Mouse (Mus musculus) cerebral cortex, adult 2 months (tissue): Measurements from ENCODE around the gene 4833420G17Rik.

Source experiments
- WGBS: fragments of 180-500 bp; shearing (Covaris S2); methylation state at CpG from one replicate; pipeline ENCODE4 v1.1.7; 2018; 5-methylcytosine and 5-hydroxymethylcytosine counted together

Gene 4833420G17Rik

DNA sequence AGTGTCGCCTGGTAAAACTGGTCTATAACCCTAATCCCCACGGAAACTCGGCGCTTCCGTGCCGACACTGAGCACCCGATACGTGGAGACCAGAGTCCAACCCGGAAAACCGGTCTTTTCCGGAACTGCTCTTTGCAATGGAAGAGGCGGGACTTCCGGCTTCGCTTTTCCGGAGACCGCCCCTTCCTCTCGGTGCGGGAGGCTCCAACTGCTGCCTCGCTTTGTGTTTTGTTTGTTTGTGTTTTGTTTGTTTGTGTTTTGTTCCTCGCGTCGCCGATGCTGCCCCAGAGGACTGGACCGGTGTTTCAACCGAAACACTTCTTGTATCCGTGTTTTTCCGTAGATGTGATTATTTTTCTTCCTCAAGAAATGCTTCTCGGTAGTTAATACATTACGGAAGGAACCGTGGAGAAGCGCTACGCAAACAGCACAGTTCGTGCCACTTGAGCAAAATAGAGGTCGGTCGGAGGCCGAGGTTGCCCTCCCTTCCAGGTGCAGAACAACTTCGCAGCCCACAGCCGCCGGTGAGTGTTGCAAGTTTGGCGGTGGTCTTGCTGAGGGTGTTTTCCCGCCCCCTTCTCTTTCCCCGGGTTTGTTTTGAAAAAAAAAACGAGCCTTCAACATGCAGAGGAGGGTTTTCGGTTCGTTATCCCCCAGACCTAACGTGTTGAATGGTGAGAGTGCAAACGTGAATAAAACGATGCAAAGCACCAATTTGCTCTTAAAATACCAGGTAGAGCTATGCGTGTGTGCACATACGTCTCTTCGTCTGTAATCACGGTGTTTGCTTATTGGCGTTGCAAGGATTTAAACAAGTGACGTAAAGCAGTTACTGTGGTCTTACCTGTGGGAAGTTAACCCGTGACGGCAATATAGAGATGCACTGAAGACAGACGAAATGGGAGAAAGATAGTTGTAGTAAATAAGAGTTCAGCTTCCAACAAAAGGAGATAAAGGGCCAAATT is at the start of gene 4833420G17Rik:
Gene 4833420G17Rik, plus strand, starts transcription at position 173 of the 965 bp plus-strand sequence.
- WGBS = 4% methylated on average over 57 of the region's 57 CpGs

DNA sequence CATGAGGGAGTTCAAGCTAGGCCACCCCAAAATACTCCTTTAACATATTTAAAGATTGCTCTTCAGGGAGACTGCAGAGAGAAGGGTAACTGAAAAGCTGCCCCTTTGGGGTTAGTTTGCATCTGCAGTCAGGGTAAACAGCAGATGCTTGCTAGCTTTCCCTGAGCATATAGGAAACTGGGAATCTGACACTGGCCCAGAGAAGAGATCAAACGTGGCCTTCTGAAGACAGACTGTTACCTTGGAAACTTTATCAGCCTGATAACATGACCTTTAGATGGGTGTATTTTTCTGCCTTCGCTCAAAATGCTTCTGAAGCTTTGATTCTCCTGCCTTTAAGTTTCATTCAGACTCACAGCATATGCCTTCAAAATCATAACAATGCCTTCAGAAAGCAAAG is 49.5 kb upstream of the 4833420G17Rik start:
- 54% methylated on average over 2 of the region's 2 CpGs for WGBS

DNA sequence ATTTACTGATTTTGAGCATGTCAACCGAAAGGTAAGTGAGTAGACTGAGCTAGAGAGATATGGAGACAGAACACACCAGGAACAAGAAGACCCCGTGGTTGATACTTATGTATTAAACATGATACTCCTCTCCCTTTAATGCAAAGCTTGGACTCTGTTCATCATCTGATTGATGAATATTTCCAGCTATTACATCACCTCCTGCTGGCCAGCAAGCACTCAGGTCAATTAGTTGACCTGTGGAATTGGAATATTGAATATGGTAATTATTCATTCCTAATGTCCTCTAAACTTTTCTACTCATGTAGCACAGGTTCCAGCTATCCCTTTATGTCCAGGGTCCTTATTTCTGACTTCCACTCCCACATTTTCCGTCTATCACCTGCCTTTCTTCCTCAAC is 44.1 kb upstream of the 4833420G17Rik start:
- WGBS = 93% methylated on average over 3 of the region's 3 CpGs

DNA sequence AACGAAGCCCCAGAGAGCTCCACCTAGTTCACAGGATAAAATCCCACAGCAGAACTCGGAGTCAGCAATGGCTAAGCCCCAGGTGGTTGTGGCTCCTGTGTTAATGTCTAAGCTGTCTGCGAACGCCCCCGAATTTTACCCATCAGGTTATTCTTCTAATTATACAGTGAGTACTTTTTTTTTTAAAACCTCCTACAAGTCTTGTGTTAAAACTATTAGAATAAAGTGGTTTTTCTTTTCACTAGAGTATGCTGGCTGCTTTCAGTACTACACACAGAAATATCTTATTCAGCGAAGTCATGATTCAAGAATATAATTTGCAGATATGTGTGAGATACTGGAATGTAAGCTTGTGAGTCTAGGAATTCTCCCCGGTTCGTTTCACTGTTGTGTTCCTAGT is 32.4 kb upstream of the 4833420G17Rik start:
- WGBS = 14% methylated on average over 8 of the region's 8 CpGs

DNA sequence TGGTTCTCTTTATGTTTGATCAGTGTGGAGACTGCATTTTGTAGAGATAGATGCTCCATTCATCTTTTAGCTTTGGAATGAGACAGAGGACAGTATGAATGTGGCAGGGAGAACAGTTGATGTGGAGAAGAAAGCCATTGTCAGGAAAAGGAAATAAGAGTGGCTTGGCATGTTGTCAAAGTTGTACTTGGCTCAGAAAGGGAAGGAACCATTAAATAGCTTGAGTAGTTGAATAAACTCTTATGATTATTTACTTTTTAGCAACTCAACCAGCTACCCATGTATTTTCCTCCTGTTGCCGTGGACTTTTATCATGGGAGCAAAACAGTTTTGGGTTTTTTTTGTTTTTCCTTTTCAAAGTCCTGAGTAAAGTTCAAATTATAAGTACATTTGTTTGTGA is 30.5 kb upstream of the 4833420G17Rik start:
- WGBS = 48% methylated on average over 1 of the region's 1 CpGs

DNA sequence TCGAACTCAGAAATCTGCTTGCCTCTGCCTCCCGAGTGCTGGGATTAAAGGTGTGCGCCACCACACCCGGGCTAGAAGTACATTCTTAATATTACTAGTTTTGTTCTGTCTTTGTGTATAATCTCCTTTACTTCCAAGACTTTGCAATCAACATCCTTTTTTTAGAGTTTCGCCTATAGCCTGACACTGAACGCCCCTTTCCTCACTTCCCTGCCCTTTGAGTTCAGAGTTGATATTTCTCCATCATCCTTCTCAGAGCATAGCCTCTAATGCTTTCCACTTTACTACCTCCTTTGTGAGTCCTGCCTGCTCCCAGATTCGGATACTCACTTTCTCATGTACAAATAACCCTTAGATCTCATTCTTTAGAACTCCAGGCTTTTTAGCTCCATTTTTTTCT is 28.2 kb upstream of the 4833420G17Rik start:
- WGBS = 87% methylated on average over 7 of the region's 7 CpGs

DNA sequence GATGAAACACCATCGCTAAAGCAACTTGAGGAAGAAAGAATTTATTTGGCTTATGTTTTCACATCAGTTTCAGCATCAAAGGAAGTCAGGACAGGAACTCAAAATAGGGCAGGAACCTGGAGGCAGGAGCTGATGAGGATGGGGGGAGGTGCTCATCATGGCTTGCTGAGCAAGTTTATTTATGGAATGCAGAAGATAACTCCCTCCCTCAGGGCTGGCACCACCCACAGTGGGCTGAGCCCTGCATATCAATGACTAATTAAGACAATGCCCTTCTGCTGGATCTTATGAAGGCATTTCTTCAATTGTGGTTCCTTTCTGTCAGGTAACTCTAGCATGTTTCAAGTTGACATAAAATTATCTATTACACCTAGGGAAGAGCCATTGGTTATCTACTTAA is 20.3 kb upstream of the 4833420G17Rik start:
- WGBS = 63% methylated on average over 1 of the region's 1 CpGs

DNA sequence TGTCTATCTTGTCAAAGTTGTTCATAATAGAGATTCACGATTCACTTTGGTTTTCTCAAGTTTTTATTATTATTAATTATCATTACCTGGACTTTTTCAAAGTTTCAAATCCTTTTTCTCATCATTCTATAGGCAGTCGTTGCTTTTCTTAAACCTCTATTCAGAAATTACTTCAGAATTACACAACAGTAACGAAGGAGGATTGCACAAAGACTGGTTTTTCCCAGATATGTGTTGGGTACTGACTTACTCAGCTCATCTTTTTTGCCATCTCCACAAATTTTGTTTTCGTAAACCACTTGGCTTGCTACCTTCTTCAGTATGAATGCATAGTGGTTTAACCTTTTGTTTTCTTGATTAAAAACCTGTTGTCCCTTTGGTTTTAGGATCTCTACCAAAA is 9.0 kb upstream of the 4833420G17Rik start:
- WGBS = 92% methylated on average over 4 of the region's 4 CpGs

DNA sequence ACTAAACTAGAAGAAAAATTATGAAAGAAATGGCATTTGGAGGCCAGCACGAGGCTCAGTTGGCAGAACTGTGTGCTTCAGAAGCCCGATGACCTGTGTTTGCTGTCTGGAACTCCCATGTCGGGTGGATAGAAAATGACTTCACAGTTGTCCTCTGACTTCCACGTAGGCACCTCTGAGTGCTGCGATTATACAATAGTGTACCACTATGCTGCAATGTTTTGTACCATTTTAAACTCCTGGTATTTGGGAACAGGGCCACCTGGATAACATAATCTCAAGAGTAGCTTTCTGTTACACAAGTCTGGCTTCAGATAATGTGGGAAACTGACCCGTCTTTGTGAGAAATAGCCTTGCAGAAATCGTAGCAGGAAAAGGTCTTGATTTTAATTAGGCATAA is 6.2 kb upstream of the 4833420G17Rik start:
- 90% methylated on average over 7 of the region's 7 CpGs for WGBS

DNA sequence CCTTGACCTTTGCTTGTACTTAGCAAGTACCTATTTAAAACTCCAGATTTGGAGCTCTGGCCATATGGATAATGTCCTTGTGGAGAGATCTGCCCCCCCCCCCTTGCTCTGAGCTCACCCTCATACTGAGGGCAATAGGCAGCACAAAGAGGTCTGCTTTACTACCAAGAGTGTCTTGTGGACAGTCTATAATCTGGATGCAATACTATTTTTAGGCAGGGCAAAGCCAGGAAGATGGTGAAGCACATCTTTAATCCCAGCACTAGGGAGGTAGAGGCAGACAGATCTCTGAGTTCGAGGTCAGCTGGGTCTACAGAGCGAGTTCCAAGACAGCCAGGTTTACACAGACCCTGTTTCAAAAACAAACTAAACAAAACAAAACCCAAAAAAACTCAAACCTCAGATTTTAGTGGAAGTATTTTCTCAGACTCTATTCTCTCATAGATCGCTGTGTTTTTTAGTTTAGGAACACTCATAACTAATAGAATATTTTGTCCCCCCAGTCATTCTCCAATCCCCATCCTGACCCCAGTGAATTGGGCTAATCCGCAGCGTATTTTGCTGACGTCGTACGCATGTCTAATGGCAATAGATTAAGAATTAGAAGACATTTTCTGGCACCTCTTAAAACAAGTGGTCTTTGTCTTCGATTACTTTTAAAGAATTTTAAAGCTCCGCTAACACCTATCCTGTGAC is 520 bp upstream of the 4833420G17Rik start:
- WGBS = 3% methylated on average over 10 of the region's 10 CpGs

DNA sequence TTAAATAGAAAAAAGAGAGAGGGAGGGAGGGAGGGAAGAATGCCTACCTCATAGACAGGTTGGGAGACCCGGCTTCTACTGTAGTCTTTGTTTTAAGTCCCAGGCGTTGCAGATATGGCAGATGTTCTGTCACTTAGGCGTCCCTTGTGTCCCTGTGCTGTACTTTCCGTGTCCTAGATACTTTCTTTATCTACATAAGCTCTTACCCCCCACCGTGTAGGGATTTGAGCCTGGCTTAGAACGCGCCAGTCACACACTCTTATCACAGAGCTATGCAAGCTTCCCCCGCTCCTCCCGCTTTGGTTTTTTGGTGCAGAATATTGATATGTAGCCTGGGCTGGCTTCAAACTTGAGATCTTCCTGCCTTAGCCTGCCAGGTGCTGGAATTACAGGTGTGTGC is 14.1 kb downstream of the 4833420G17Rik start:
- WGBS = 87% methylated on average over 9 of the region's 9 CpGs

DNA sequence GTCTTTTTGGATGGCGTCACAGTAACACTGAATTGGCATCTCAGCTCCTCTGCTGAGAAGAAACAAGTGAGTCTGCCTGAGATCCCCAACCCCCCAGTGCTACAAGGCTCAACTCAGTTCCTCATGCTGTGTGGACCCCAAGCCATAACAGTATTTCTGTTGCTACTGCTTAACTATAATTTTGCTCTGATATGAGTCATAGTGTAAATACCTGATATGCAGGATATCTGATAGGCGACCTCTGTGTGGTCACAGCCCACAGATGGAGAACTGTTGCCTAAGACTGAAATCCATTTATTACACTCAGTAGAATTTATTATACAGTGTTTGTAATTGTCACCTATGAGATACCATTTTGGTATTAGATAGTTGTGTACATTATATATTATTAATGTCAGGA is 15.2 kb downstream of the 4833420G17Rik start:
- 92% methylated on average over 2 of the region's 2 CpGs for WGBS

DNA sequence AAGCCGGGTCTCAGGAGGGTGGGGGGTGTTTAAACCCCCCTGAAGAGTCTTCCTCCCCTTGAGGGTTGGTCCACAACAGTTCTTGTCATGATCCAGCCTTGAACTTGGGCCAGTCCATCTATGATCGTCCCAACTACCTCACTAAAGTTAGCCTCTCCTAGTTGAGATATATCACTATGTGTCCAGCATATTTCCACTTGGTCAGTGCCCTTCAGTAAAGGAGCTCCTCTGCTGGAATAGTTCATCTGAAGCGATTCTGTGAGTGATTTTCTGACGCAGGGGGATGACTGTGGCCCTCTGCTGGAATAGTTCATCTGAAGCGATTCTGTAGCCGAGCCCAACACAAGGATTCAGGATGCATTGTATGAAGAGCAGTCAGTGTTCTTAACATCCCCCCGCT is 24.8 kb downstream of the 4833420G17Rik start:
- WGBS = 42% methylated on average over 7 of the region's 7 CpGs

DNA sequence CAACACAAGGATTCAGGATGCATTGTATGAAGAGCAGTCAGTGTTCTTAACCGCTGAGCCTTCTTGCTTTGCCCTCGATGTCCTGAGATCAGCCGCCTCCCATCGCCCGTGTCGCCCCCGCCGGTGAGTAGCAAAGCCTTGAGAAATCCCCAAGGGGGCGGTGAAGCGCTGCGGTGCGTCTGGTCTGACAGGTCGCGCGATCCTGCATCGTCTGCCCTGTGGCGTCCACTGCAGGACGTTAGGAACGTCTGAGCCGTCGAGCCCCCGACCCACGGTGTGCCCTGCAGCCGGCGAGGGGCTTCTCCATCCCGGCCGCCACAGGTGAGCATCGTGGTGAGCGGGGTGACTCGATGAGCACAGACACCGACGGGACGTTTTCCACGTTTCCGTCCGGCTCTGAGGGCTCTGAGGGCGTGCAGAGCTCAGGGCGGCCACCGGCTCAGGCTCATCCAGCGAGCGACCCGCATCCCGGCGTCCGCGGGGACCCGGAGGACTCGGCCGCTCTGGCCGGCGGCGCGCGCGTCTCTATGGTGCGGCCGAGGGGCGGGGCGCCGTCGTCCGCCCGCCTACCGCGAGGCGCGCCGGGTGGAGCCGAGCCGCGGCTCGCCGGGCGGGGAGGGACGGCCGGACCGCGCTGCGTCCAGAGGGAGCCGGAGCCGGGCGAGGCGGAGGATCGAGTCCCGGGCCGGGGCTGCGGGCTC is 25.5 kb downstream of the 4833420G17Rik start, which contains the start of the genes Tmem267 and 3110070M22Rik:
Gene Tmem267, plus strand, starts transcription at position 160 of the 701 bp plus-strand sequence.
Gene 3110070M22Rik, minus strand, starts transcription at position 504 of the 701 bp plus-strand sequence.
- WGBS = 72% methylated on average over 87 of the region's 87 CpGs

DNA sequence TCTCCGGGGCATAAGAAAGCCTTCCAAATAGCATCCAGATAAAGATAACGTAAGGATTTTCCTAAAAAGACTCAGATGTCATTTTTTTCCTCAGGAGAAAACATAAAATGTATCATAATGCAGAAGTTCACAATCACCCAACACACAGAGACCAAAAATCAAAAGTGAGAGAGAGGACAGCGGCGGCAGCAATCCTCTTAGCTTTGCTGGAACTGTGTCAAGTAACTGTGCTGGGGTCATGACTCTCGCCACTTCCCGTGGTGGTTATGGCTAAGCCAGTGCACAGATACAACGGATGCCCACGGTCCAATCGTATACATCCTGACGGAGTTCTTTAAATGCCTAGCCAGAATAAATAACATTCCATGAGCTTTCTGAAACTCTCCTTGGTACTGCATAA is 29.5 kb downstream of the 4833420G17Rik start:
- 92% methylated on average over 10 of the region's 10 CpGs for WGBS

DNA sequence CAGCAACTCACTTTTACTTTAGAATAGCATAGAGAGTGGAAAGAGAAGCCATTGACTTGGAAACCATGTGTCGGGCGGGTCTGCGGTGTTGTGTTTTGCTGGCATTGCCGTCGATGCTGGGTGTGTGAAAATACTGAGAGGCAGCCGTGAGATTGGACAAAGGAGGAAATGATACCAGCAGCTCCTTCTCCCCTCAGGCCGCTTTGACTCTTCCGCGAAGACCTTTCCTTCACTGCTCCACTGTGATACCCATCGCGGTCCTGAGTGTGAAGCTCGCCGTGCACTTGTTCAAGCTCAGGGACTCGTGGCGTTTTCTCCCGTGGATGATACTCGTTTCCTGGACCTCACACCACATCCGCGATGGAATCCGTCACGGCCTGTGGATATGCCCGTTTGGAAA is 32.4 kb downstream of the 4833420G17Rik start:
- 96% methylated on average over 13 of the region's 22 CpGs for WGBS
